ENCODE assay signal across 9 mouse cellular contexts in genomic region chr2:52860111-52860775, GRCm38 (mm10). TPM values are rescaled to one million over a fixed set of nuclear protein-coding genes. Genes with fewer than 3 reads are reported as not detected.
DNase-seq lines count a peak whose midpoint lies in the region; ATAC-seq lines count a peak whose summit lies in the region.
"Had no signal": no experiment of that assay in that cellular context is flagged by ENCODE, and none has a peak within 500 bp of the region (broad histone marks: within the 10 kb centered on the region; RNA-seq: fewer than 3 reads in every experiment).

No protein-coding gene starts in this region.

- no peak for ATAC-seq in heart, embryonic 12.5 days (ENCODE audit: insufficient number of reproducible peaks, low FRiP score)
- ATAC-seq in hindbrain, embryonic 11.5 days (ENCODE audit: low FRiP score): no peak
- ATAC-seq in midbrain, embryonic 15.5 days (replicated peaks): no peak

- H3K9ac ChIP-seq in heart, embryonic 12.5 days: no peak overlapping the region
- H3K9ac ChIP-seq in hindbrain, embryonic 11.5 days (ENCODE audit: low read depth, low read length): no peak overlapping the region; the same call in 1 of the 2 replicates
- peak overlapping the region; percentile 84 for H3K9ac ChIP-seq in midbrain, embryonic 15.5 days
- H3K9ac ChIP-seq: liver, embryonic 13.5 days had no signal

- H3K27me3 ChIP-seq in heart, embryonic 12.5 days (replicated peaks): no peaks in the 10 kb centered on the region
- no peaks in the 10 kb centered on the region for H3K27me3 ChIP-seq in hindbrain, embryonic 11.5 days (ENCODE audit: control insufficient read depth, insufficient read depth, low read length)
- H3K27me3 ChIP-seq in midbrain, embryonic 15.5 days (replicated peaks): no peaks in the 10 kb centered on the region

- H3K4me1 ChIP-seq in heart, embryonic 12.5 days (replicated peaks): peaks cover 17% of the 10 kb centered on the region
- H3K4me1 ChIP-seq in hindbrain, embryonic 11.5 days (replicated peaks; ENCODE audit: control insufficient read depth, insufficient read depth, low read length): 0 out of 2 replicates have a peak, but pooled peaks cover 2% of the 10 kb centered on the region
- peaks cover 37% of the 10 kb centered on the region for H3K4me1 ChIP-seq in midbrain, embryonic 15.5 days

- peak overlapping the region; percentile 96; the same call in 1 of the 2 replicates for H3K4me2 ChIP-seq in heart, embryonic 12.5 days
- peak overlapping the region; percentile 80 for H3K4me2 ChIP-seq in hindbrain, embryonic 11.5 days (replicated peaks; ENCODE audit: low read depth, low read length)
- H3K4me2 ChIP-seq in midbrain, embryonic 15.5 days: peak overlapping the region; percentile 88

- no peaks in the 10 kb centered on the region for H3K36me3 ChIP-seq in heart, embryonic 12.5 days
- H3K36me3 ChIP-seq in hindbrain, embryonic 11.5 days (ENCODE audit: control insufficient read depth, insufficient read depth, low read length): no peaks in the 10 kb centered on the region
- no peaks in the 10 kb centered on the region for H3K36me3 ChIP-seq in midbrain, embryonic 15.5 days (replicated peaks)
- H3K36me3 ChIP-seq: liver, embryonic 13.5 days had no signal

- H3K27ac ChIP-seq in heart, embryonic 12.5 days (ENCODE audit: poor library complexity, severe bottlenecking): no peak overlapping the region
- no peak overlapping the region for H3K27ac ChIP-seq in hindbrain, embryonic 11.5 days (ENCODE audit: low read depth, low read length)
- H3K27ac ChIP-seq in midbrain, embryonic 15.5 days: no peak overlapping the region
- H3K27ac ChIP-seq: liver, embryonic 13.5 days had no signal

- no peak overlapping the region for H3K4me3 ChIP-seq in heart, embryonic 12.5 days
- H3K4me3 ChIP-seq in hindbrain, embryonic 11.5 days (ENCODE audit: low read depth, low read length): peak overlapping the region; percentile 98
- peak overlapping the region; percentile 85 for H3K4me3 ChIP-seq in midbrain, embryonic 15.5 days
- H3K4me3 ChIP-seq: liver, embryonic 13.5 days had no signal

- no peaks in the 10 kb centered on the region for H3K9me3 ChIP-seq in heart, embryonic 12.5 days (replicated peaks)
- no peaks in the 10 kb centered on the region for H3K9me3 ChIP-seq in hindbrain, embryonic 11.5 days (ENCODE audit: control insufficient read depth, low read length)
- no peaks in the 10 kb centered on the region for H3K9me3 ChIP-seq in midbrain, embryonic 15.5 days
- H3K9me3 ChIP-seq: liver, embryonic 13.5 days had no signal

- 62% methylated on average over 8 of the region's 8 CpGs for WGBS in heart, embryonic 12.5 days
- WGBS in hindbrain, embryonic 11.5 days: 38% methylated on average over 8 of the region's 8 CpGs
- WGBS in midbrain, embryonic 15.5 days: 17% methylated on average over 8 of the region's 8 CpGs

- DNase-seq in heart, adult 9 months (ENCODE audit: low spot score in 2 of 2): no peak
- peak; percentile 61 for DNase-seq in adipocyte (ENCODE audit: low spot score)
- peak; percentile 19 for DNase-seq in hindbrain, embryonic 11.5 days (ENCODE audit: low spot score)
- no peak for DNase-seq in frontal cortex, postnatal 36 days (ENCODE audit: low spot score in 2 of 2)
- DNase-seq in ovary, postnatal 10 days (ENCODE audit: low spot score): no peak
- no peak for DNase-seq in urinary bladder, adult 2 months (ENCODE audit: low spot score)
- DNase-seq: liver, embryonic 13.5 days had no signal

RNA-seq across cellular contexts. Expression of gene Fmnl2, which starts 2.6 kb away (rescaled TPM):
- polyA plus RNA-seq in heart, embryonic 12.5 days (2016; fragmentation: Nextera tagmentation; extraction: Ambion mirVana): 1.1 and 1.4 TPM in 2 replicates
- polyA plus RNA-seq in hindbrain, embryonic 11.5 days (2014; fragmentation: Nextera tagmentation; extraction: Ambion mirVana): 10.1 and 19.5 TPM in 2 replicates
- 10.2 and 10.7 TPM in 2 replicates for polyA plus RNA-seq in midbrain, embryonic 15.5 days (2015; fragmentation: Nextera tagmentation; extraction: Ambion mirVana)
- polyA plus RNA-seq in urinary bladder, adult 2 months (2012; rRNA removed): 17.9 and 21.4 TPM in 2 replicates

Comparison
In these comparisons a context has a peak if more than half of its experiments do, and no peak if none do; other contexts are left out.
1. DNase-seq: peak in adipocyte (single experiment) and hindbrain, embryonic 11.5 days (single experiment); none in heart, adult 9 months (0 of 2), frontal cortex, postnatal 36 days (0 of 2), ovary, postnatal 10 days (single experiment) and urinary bladder, adult 2 months (single experiment).
2. Peak in every context shown above with its lines, with median percentiles within 50 percentile points of each other: H3K4me2 ChIP-seq.